In the genomic region with DNA sequence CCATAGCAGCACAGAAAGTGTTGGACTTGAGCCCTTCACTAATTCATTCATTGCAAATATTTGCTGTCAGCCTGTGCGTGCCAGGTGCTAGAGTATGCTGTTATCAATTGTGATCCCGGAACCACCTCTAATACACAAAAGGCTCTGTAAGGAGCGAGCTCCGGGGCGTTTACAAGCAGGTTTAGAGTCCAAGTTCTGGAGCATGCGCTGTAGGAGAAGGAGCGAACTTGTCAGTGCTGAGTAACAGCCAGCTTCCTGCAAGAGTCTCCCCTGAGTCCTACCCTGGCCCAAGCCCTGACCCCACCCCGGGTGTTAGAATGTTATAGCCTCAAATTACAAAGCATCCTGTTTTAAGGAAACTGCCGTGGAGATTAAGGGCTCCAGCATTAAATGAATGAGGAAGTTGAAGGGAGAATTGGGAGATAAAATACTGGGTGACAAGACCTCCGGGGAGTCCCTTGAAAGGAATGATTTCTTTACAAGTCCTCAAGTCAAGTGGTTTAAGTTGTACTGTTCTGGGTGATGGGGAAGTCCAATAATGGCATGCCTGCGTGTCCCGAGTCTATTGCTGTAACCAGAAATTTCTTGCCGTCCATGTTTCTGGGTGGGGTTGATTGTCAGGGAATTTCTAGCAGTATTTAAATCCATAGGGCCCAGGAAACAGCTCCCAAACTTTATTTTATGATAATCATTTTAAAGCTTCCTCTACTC, we compare ENCODE assay signal across 8 mouse cellular contexts. TPM values are rescaled to one million over a fixed set of nuclear protein-coding genes. Genes with fewer than 3 reads are reported as not detected.
DNase-seq lines count a peak whose midpoint lies in the region; ATAC-seq lines count a peak whose summit lies in the region.

No protein-coding gene starts in this region.

- peak; percentile 24 for DNase-seq in R1 (ENCODE audit: low read depth, low spot score)
- DNase-seq in gastrocnemius, postnatal 10 days, result peak; percentile 38
- DNase-seq in kidney, adult 18-20 months, result peak; percentile 61
- peak; percentile 77 to 85 for DNase-seq in lung, adult 18-20 months
- DNase-seq in thymus, postnatal 14 days, result no peak
- DNase-seq in right cerebral cortex, postnatal 4 days, result no peak
- no peak for DNase-seq in natural killer cell, adult 2 months (ENCODE audit: low spot score in 2 of 2)

- no peak for ATAC-seq in cerebellum, adult (ENCODE audit: insufficient number of reproducible peaks, low FRiP score, low TSS enrichment)

RNA-seq across cellular contexts. Expression of gene Tdrd7, which starts 0.8 kb away (rescaled TPM):
- 10 to 100 TPM; 12.6 to 15.4 TPM for total RNA-seq in gastrocnemius, postnatal 10 days (2021)

Comparison
In these comparisons a context has a peak if more than half of its experiments do, and no peak if none do; other contexts are left out.
1. DNase-seq: peak in R1 (single experiment), gastrocnemius, postnatal 10 days (single experiment), kidney, adult 18-20 months (single experiment) and lung, adult 18-20 months (2 of 2); none in thymus, postnatal 14 days (single experiment), right cerebral cortex, postnatal 4 days (single experiment) and natural killer cell, adult 2 months (0 of 2).